Mouse (Mus musculus) adrenal gland, postnatal 4 days (tissue): ENCODE data around the gene Thbd. TPM values are rescaled to one million over a fixed set of nuclear protein-coding genes. Genes with fewer than 3 reads are reported as not detected.
A peak's percentile ranks its signal among the peaks of the same experiment; 100 is the strongest.

Source experiments
- DNase-seq, 2 experiments: peaks; one replicate each; pipeline ENCODE4 v3.0.0; 2021 to 2022; ENCODE audit warnings: low spot score in 2 of 2, mixed read lengths in 2 of 2
- long read RNA-seq, 2 experiments: library from polyadenylated mRNA; stranded (forward); transcript quantifications; one replicate each; pipeline ENCODE4 v2.0.0; 2021
- total RNA-seq, 2 experiments: library from RNA; stranded (reverse); gene quantifications; 2 replicates each; pipeline ENCODE4 v1.2.3; 2021

Gene Thbd
- 10 to 100 TPM; 22.9 to 25.2 TPM for total RNA-seq
- long read RNA-seq, experiment 1, transcript Thbd-201 (1 exons, 3,723 nt) = major isoform, 11 of 12 reads
- long read RNA-seq, experiment 1, partial matches to known transcripts = 0 of 12 reads
- long read RNA-seq, experiment 1, other reads (novel, unspliced or antisense) = 1 of 12 reads
- long read RNA-seq, experiment 2, transcript Thbd-201 (1 exons, 3,723 nt) = major isoform, 29 of 31 reads
- long read RNA-seq, experiment 2, partial matches to known transcripts = 0 of 31 reads
- long read RNA-seq, experiment 2, other reads (novel, unspliced or antisense) = 2 of 31 reads

GRCm38 (mm10) chr2:148407870-148408760 is at the start of gene Thbd:
Gene Thbd (minus strand): TSS chr2:148408188.
- peak in 1 of 2 experiments; percentile 37 for DNase-seq

- no peak for DNase-seq
Observed at GRCm38 (mm10) chr2:148455341-148455740, 47.4 kb upstream of the Thbd start.

GRCm38 (mm10) chr2:148454014-148454542 is 46.1 kb upstream of the Thbd start:
- no peak for DNase-seq

GRCm38 (mm10) chr2:148453061-148453460 is 45.1 kb upstream of the Thbd start:
- no peak for DNase-seq

GRCm38 (mm10) chr2:148451498-148451897 is 43.5 kb upstream of the Thbd start:
- no peak for DNase-seq

- no peak for DNase-seq
Observed at GRCm38 (mm10) chr2:148450616-148451015, 42.6 kb upstream of the Thbd start.

GRCm38 (mm10) chr2:148449659-148450058 is 41.7 kb upstream of the Thbd start:
- no peak for DNase-seq

GRCm38 (mm10) chr2:148446446-148446845 is 38.5 kb upstream of the Thbd start:
- no peak for DNase-seq

GRCm38 (mm10) chr2:148445616-148446015 is 37.6 kb upstream of the Thbd start:
- DNase-seq = no peak

GRCm38 (mm10) chr2:148444472-148444871 is 36.5 kb upstream of the Thbd start:
- no peak for DNase-seq

GRCm38 (mm10) chr2:148443249-148443958 is 35.4 kb upstream of the Thbd start, which contains the start of gene Cd93:
Gene Cd93 (minus strand): TSS chr2:148443563.
- DNase-seq = peak in 1 of 2 experiments; percentile 10

GRCm38 (mm10) chr2:148442710-148443109 is 34.7 kb upstream of the Thbd start:
- no peak for DNase-seq

GRCm38 (mm10) chr2:148442172-148442571 is 34.2 kb upstream of the Thbd start:
- DNase-seq = no peak

- no peak for DNase-seq
Observed at GRCm38 (mm10) chr2:148441421-148441820, 33.4 kb upstream of the Thbd start.

GRCm38 (mm10) chr2:148439691-148440276 is 31.8 kb upstream of the Thbd start:
- no peak for DNase-seq

- no peak for DNase-seq
Observed at GRCm38 (mm10) chr2:148436285-148436684, 28.3 kb upstream of the Thbd start.

GRCm38 (mm10) chr2:148432346-148432745 is 24.4 kb upstream of the Thbd start:
- no peak for DNase-seq

GRCm38 (mm10) chr2:148430941-148431340 is 23.0 kb upstream of the Thbd start:
- no peak for DNase-seq

- no peak for DNase-seq
Observed at GRCm38 (mm10) chr2:148429001-148429505, 21.1 kb upstream of the Thbd start.

GRCm38 (mm10) chr2:148428523-148428922 is 20.5 kb upstream of the Thbd start:
- no peak for DNase-seq

GRCm38 (mm10) chr2:148427553-148427952 is 19.6 kb upstream of the Thbd start:
- DNase-seq = no peak
